Mouse (Mus musculus): ENCODE data around the gene Gm21256. TPM values are rescaled to one million over a fixed set of nuclear protein-coding genes. Genes with fewer than 3 reads are reported as not detected.

Gm21256 gene
- not detected for polyA plus RNA-seq (2017; shearing (Covaris generic))

GRCm38 (mm10) chrY:47450660-47451059 lies at the start of gene Gm21256:
Gene Gm21256 (plus strand): TSS chrY:47450960.

Other genes starting within 250 kb of the Gm21256 start
- not detected for gene Gm21170, start 240.1 kb downstream of the Gm21256 start, polyA plus RNA-seq (2017; shearing (Covaris generic))